Mouse (Mus musculus) thymus, postnatal 36 days (tissue): ENCODE measurements around the gene Nrap.
A peak's percentile ranks its signal among the peaks of the same experiment; 100 is the strongest.

Experiments
- DNase-seq, 2 experiments: peaks; one replicate each; pipeline ENCODE4 v3.0.0; 2022; ENCODE audit warnings: mixed read lengths in 2 of 2

The Nrap gene

GRCm38 (mm10) chr19:56297264-56297663 is 92.6 kb downstream of the Nrap start:
- DNase-seq, result no peak

GRCm38 (mm10) chr19:56296668-56297067 is 93.2 kb downstream of the Nrap start:
- no peak for DNase-seq

GRCm38 (mm10) chr19:56294654-56295399 is 95.0 kb downstream of the Nrap start:
- DNase-seq, result peak; percentile 33 to 49

- DNase-seq, result no peak
Observed at GRCm38 (mm10) chr19:56292335-56292734, 97.5 kb downstream of the Nrap start.

- no peak for DNase-seq
Observed at GRCm38 (mm10) chr19:56291898-56292297, 97.9 kb downstream of the Nrap start.

GRCm38 (mm10) chr19:56289642-56290041 is 100.2 kb downstream of the Nrap start:
- no peak for DNase-seq

GRCm38 (mm10) chr19:56288436-56288835 is 101.4 kb downstream of the Nrap start:
- DNase-seq, result no peak

GRCm38 (mm10) chr19:56287580-56288367 is 102.1 kb downstream of the Nrap start:
- no peak for DNase-seq

GRCm38 (mm10) chr19:56286866-56287265 is 103.0 kb downstream of the Nrap start, which contains the start of gene Habp2:
TSS of gene Habp2 (plus strand) at chr19:56287137.
- DNase-seq, result no peak

- DNase-seq, result no peak
Observed at GRCm38 (mm10) chr19:56285222-56285621, 104.6 kb downstream of the Nrap start.

- DNase-seq, result no peak
Observed at GRCm38 (mm10) chr19:56278366-56278765, 111.5 kb downstream of the Nrap start.

GRCm38 (mm10) chr19:56277951-56278350 is 111.9 kb downstream of the Nrap start:
- DNase-seq, result no peak

GRCm38 (mm10) chr19:56277140-56277804 is 112.6 kb downstream of the Nrap start:
- DNase-seq, result no peak

GRCm38 (mm10) chr19:56272081-56272480 is 117.8 kb downstream of the Nrap start:
- no peak for DNase-seq
